In genomic region chr1:42700171-42700570, GRCm38 (mm10) we compare ENCODE assay signal across 14 mouse cellular contexts. TPM values are rescaled to one million over a fixed set of nuclear protein-coding genes. Genes with fewer than 3 reads are reported as not detected.
DNase-seq lines count a peak whose midpoint lies in the region; ATAC-seq lines count a peak whose summit lies in the region.
"Had no signal": no experiment of that assay in that cellular context is flagged by ENCODE, and none has a peak within 500 bp of the region (broad histone marks: within the 10 kb centered on the region; RNA-seq: fewer than 3 reads in every experiment).

No protein-coding gene starts in this region.

- no peaks in the 10 kb centered on the region for H3K27me3 ChIP-seq in forebrain, embryonic 14.5 days (replicated peaks; ENCODE audit: control insufficient read depth, insufficient read depth, low read length)
- H3K27me3 ChIP-seq in midbrain, embryonic 10.5 days (ENCODE audit: low read depth, poor library complexity, severe bottlenecking) = peaks cover 58% of the 10 kb centered on the region
- H3K27me3 ChIP-seq: CH12.LX had no signal

- peaks cover 19% of the 10 kb centered on the region for H3K4me1 ChIP-seq in forebrain, embryonic 14.5 days (ENCODE audit: control insufficient read depth, insufficient read depth, low read length)
- H3K4me1 ChIP-seq in midbrain, embryonic 10.5 days = peaks cover 34% of the 10 kb centered on the region

- whole genome bisulfite sequencing in forebrain, embryonic 14.5 days = 3% methylated on average over 3 of the region's 3 CpGs
- WGBS in midbrain, embryonic 10.5 days = 8% methylated on average over 3 of the region's 3 CpGs

- no peak for ATAC-seq in forebrain, embryonic 14.5 days
- no peak for ATAC-seq in erythroblast, adult 5-6 weeks (replicated peaks; ENCODE audit: low FRiP score, poor library complexity, severe bottlenecking)
- ATAC-seq: lung, postnatal 0 days had no signal

- H3K4me3 ChIP-seq in forebrain, embryonic 14.5 days (ENCODE audit: low read depth, low read length) = peak overlapping the region; percentile 94
- peak overlapping the region; percentile 99 for H3K4me3 ChIP-seq in midbrain, embryonic 10.5 days
- H3K4me3 ChIP-seq: gastrocnemius, adult 2 months had no signal

- DNase-seq in retina, embryonic 14.5 days (ENCODE audit: low spot score) = peak; percentile 22
- DNase-seq in retina, postnatal 1 day = no peak
- peak; percentile 47 for DNase-seq in forebrain, embryonic 14.5 days (ENCODE audit: low spot score)
- no peak for DNase-seq in midbrain, embryonic 10.5 days (ENCODE audit: low spot score)
- no peak for DNase-seq in heart, postnatal 14 days
- no peak for DNase-seq in adrenal gland, adult (ENCODE audit: inconsistent age in 2 of 2, low spot score in 1 of 2)
- DNase-seq: adrenal gland, postnatal 36 days; gastrocnemius, adult 2 months had no signal

- H3K9ac ChIP-seq in forebrain, embryonic 14.5 days (ENCODE audit: low read length) = peak overlapping the region; percentile 100
- H3K9ac ChIP-seq: limb, embryonic 15.5 days had no signal

- H3K4me2 ChIP-seq in forebrain, embryonic 14.5 days (ENCODE audit: low read length) = peak overlapping the region; percentile 97
- H3K4me2 ChIP-seq: heart, embryonic 11.5 days had no signal

- no peaks in the 10 kb centered on the region for H3K9me3 ChIP-seq in forebrain, embryonic 14.5 days (replicated peaks; ENCODE audit: control insufficient read depth, low read length)
- no peaks in the 10 kb centered on the region for H3K9me3 ChIP-seq in midbrain, embryonic 10.5 days (replicated peaks)
- H3K9me3 ChIP-seq: limb, embryonic 15.5 days had no signal

- intact Hi-C loops in heart, postnatal 14 days (cut with DNase I) = no loop called here

- H3K36me3 ChIP-seq in forebrain, embryonic 14.5 days (ENCODE audit: control insufficient read depth, insufficient read depth, low read length) = peaks cover 33% of the 10 kb centered on the region
- peaks cover 55% of the 10 kb centered on the region for H3K36me3 ChIP-seq in midbrain, embryonic 10.5 days
- H3K36me3 ChIP-seq: limb, embryonic 15.5 days had no signal

- H3K27ac ChIP-seq in forebrain, embryonic 14.5 days (ENCODE audit: low read depth, low read length) = no peak overlapping the region; the same call in 1 of the 2 replicates
- H3K27ac ChIP-seq in midbrain, embryonic 10.5 days (replicated peaks) = peak overlapping the region; percentile 99
- H3K27ac ChIP-seq: gastrocnemius, adult 2 months; limb, embryonic 15.5 days had no signal

RNA-seq across cellular contexts. Expression of gene Pou3f3, which starts 4.6 kb away (rescaled TPM):
- polyA plus RNA-seq in forebrain, embryonic 14.5 days (2014; fragmentation: Nextera tagmentation; extraction: Ambion mirVana) = 28.9 and 35.3 TPM in 2 replicates
- 18.2 and 22.2 TPM in 2 replicates for polyA plus RNA-seq in midbrain, embryonic 10.5 days (2016; fragmentation: Nextera tagmentation; extraction: Ambion mirVana)
- total RNA-seq in erythroblast, adult 5-6 weeks (2015; ENCODE audit: low replicate concordance) = not detected in 2 replicates
- 0.14 TPM in 1 of 2 replicates, not detected in the other for total RNA-seq in erythroblast, adult 5-6 weeks (2017; ENCODE audit: low replicate concordance)
- not detected for total RNA-seq in heart, postnatal 14 days (2021)
- total RNA-seq: CH12.LX; gastrocnemius, adult 2 months had no signal
- polyA plus RNA-seq: spleen, adult 2 months had no signal

Comparison
In these comparisons a context has a peak if more than half of its experiments do, and no peak if none do; other contexts are left out.
1. DNase-seq: peak in retina, embryonic 14.5 days (single experiment) and forebrain, embryonic 14.5 days (single experiment); none in retina, postnatal 1 day (single experiment), midbrain, embryonic 10.5 days (single experiment), heart, postnatal 14 days (0 of 2) and adrenal gland, adult (0 of 2).